Mouse (Mus musculus) kidney, postnatal 25 days (tissue): Measurements from ENCODE around the gene Crygb.

Experiments
- DNase-seq, 2 experiments: peaks; one replicate each; pipeline ENCODE4 v3.0.0; 2021; ENCODE audit warnings: mixed read lengths in 2 of 2

The Crygb gene

GRCm38 (mm10) chr1:65082188-65082587, at the start of gene Crygb:
Crygb (minus strand) TSS chr1:65082288.
- DNase-seq, result no peak

- DNase-seq, result no peak
Measured at GRCm38 (mm10) chr1:65131671-65132070, 49.6 kb upstream of the Crygb start.

- DNase-seq, result peak; percentile 33 to 67
Measured at GRCm38 (mm10) chr1:65130226-65130625, 48.1 kb upstream of the Crygb start.

GRCm38 (mm10) chr1:65129634-65130180, 47.6 kb upstream of the Crygb start:
- DNase-seq, result peak in 1 of 2 experiments; percentile 20

- peak in 1 of 2 experiments; percentile 11 for DNase-seq
Measured at GRCm38 (mm10) chr1:65122574-65123372, 40.7 kb upstream of the Crygb start, which contains the start of gene D630023F18Rik. D630023F18Rik (minus strand) TSS chr1:65123214.

GRCm38 (mm10) chr1:65119438-65119837, 37.4 kb upstream of the Crygb start, which contains the start of gene Gm28845:
Gm28845 (minus strand) TSS chr1:65119558.
- no peak for DNase-seq

GRCm38 (mm10) chr1:65118150-65118913, 36.2 kb upstream of the Crygb start:
- DNase-seq, result peak; percentile 66 to 86

GRCm38 (mm10) chr1:65113536-65114172, 31.6 kb upstream of the Crygb start:
- peak in 1 of 2 experiments; percentile 9 for DNase-seq

GRCm38 (mm10) chr1:65112807-65113196, 30.7 kb upstream of the Crygb start:
- DNase-seq, result peak in 1 of 2 experiments; percentile 22

GRCm38 (mm10) chr1:65112031-65112806, 30.1 kb upstream of the Crygb start:
- peak; percentile 80 to 85 for DNase-seq

- no peak for DNase-seq
Measured at GRCm38 (mm10) chr1:65109756-65110435, 27.8 kb upstream of the Crygb start.

- no peak for DNase-seq
Measured at GRCm38 (mm10) chr1:65109196-65109595, 27.1 kb upstream of the Crygb start.

GRCm38 (mm10) chr1:65107654-65108279, 25.7 kb upstream of the Crygb start:
- no peak for DNase-seq

- no peak for DNase-seq
Measured at GRCm38 (mm10) chr1:65103273-65103672, 21.2 kb upstream of the Crygb start, which contains the start of gene Cryga. Cryga (minus strand) TSS chr1:65103373.

GRCm38 (mm10) chr1:65096953-65097352, 14.9 kb upstream of the Crygb start:
- no peak for DNase-seq

GRCm38 (mm10) chr1:65091566-65091965, 9.5 kb upstream of the Crygb start:
- no peak for DNase-seq

GRCm38 (mm10) chr1:65090370-65090769, 8.3 kb upstream of the Crygb start:
- no peak for DNase-seq

GRCm38 (mm10) chr1:65088567-65089356, 6.7 kb upstream of the Crygb start:
- no peak for DNase-seq

GRCm38 (mm10) chr1:65075607-65076006, 6.5 kb downstream of the Crygb start:
- no peak for DNase-seq

- no peak for DNase-seq
Measured at GRCm38 (mm10) chr1:65073589-65073988, 8.5 kb downstream of the Crygb start, which contains the start of gene Crygc. Crygc (minus strand) TSS chr1:65073689.
